Mouse (Mus musculus) bone marrow macrophage, adult 2 months (primary cell): Measurements from ENCODE around the gene Nr1d1.

Source experiments
- CTCF ChIP-seq: IDR thresholded peaks from 2 replicates; pipeline ENCODE4 v1.5.1; 2012; ENCODE audit warnings: low read depth, mild to moderate bottlenecking, low read length, moderate library complexity
- POLR2A ChIP-seq: IDR thresholded peaks from 2 replicates; pipeline ENCODE4 v1.6.1; 2012; ENCODE audit warnings: mild to moderate bottlenecking, low read depth, low read length, borderline replicate concordance

DNA sequence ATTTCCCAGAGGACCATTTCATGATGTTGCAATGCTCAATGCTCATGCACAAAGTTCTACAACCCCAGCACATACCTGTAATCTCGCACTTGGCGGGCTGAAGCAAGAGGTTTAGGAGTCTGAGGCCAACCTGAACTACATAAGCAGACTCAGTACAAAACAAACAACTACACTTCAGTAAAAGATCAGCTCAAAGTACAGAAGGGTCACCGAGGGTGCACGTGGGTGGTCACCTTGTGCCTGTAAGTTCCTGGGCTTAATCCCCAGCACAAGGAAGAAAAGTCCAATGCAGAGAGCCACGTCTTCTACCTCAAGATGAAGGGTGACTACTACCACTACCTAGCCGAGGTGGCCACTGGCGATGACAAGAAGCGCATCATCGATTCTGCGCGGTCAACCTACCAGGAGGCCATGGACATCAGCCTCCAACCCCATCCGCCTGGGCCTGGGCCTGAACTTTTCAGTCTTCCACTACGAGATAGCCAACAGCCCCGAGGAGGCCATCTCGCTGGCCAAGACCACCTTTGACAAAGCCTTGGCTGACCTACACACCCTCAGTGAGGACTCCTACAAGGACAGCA is 49.1 kb downstream of the Nr1d1 start:
- TF ChIP-seq CTCF (no peak), POLR2A (no peak)
